Comparison of ENCODE assay signal across 9 mouse cellular contexts in the genomic region with DNA sequence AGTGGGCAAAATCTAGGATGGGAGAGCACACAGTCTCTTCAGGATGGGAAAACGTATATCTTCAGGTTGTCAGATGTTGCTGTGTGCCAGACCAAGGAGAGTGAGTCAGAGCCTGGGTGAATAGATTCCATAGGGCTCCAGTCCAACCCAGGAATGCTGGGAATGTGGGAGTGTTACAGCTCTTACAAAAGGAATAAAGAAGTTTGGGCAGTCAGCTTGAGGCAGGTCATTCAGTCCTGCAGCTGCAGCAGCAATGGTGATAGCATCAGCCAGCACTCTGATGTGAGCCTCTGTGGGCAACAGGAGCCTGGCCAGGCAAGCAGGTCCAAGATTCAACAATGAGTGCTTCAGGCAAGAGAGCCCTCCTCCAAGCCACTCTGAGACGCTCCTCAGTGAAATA.
DNase-seq lines count a peak whose midpoint lies in the region; ATAC-seq and TF ChIP-seq lines count a peak whose summit lies in the region.
"Had no signal": no experiment of that assay in that cellular context is flagged by ENCODE, and none has a peak within 500 bp of the region (broad histone marks: within the 10 kb centered on the region; RNA-seq: fewer than 3 reads in every experiment).

No protein-coding gene starts in this region.

- no peaks in the 10 kb centered on the region for H3K27me3 ChIP-seq in midbrain, embryonic 10.5 days (ENCODE audit: low read depth, poor library complexity, severe bottlenecking)
- H3K27me3 ChIP-seq in midbrain, postnatal 0 days (ENCODE audit: insufficient read depth, low read length), result no peaks in the 10 kb centered on the region
- no peaks in the 10 kb centered on the region for H3K27me3 ChIP-seq in kidney, embryonic 15.5 days
- H3K27me3 ChIP-seq in liver, embryonic 12.5 days (replicated peaks), result no peaks in the 10 kb centered on the region
- H3K27me3 ChIP-seq: midbrain, embryonic 12.5 days had no signal

- H3K27ac ChIP-seq in midbrain, embryonic 10.5 days (replicated peaks), result 0 out of 2 replicates have a peak overlapping the region, but pooled peaks have one; percentile 17
- no peak overlapping the region for H3K27ac ChIP-seq in midbrain, postnatal 0 days (ENCODE audit: low read depth, low read length)
- peak overlapping the region; percentile 34; the same call in 1 of the 2 replicates for H3K27ac ChIP-seq in kidney, embryonic 15.5 days
- no peak overlapping the region for H3K27ac ChIP-seq in liver, embryonic 12.5 days
- H3K27ac ChIP-seq: midbrain, embryonic 12.5 days had no signal

- DNase-seq in midbrain, embryonic 10.5 days (ENCODE audit: low spot score), result peak; percentile 19
- no peak for DNase-seq in midbrain, postnatal 0 days (ENCODE audit: low spot score)
- DNase-seq in embryo, embryonic 10.5 days (ENCODE audit: low spot score), result peak; percentile 18
- peak; percentile 9 for DNase-seq in ovary, postnatal 36 days (ENCODE audit: low spot score)
- DNase-seq in cerebellum, postnatal 36 days, result no peak
- no peak for DNase-seq in left cerebral cortex, postnatal 4 days

- H3K9me3 ChIP-seq in midbrain, embryonic 10.5 days (replicated peaks), result no peaks in the 10 kb centered on the region
- H3K9me3 ChIP-seq in midbrain, postnatal 0 days (ENCODE audit: low read length), result no peaks in the 10 kb centered on the region
- H3K9me3 ChIP-seq in kidney, embryonic 15.5 days (replicated peaks), result no peaks in the 10 kb centered on the region
- no peaks in the 10 kb centered on the region for H3K9me3 ChIP-seq in liver, embryonic 12.5 days (replicated peaks)
- H3K9me3 ChIP-seq: midbrain, embryonic 12.5 days had no signal

- ATAC-seq in midbrain, postnatal 0 days (ENCODE audit: low FRiP score), result no peak
- ATAC-seq in kidney, embryonic 15.5 days (replicated peaks; ENCODE audit: low FRiP score), result peak; percentile 54; the same call in 1 of the 2 replicates
- ATAC-seq in liver, embryonic 12.5 days, result no peak

- H3K4me2 ChIP-seq in midbrain, postnatal 0 days (ENCODE audit: low read depth, low read length, poor library complexity, severe bottlenecking), result no peak overlapping the region
- no peak overlapping the region for H3K4me2 ChIP-seq in kidney, embryonic 15.5 days
- H3K4me2 ChIP-seq in liver, embryonic 12.5 days, result no peak overlapping the region
- H3K4me2 ChIP-seq: midbrain, embryonic 12.5 days had no signal

- 38% methylated on average over 2 of the region's 2 CpGs for WGBS in midbrain, embryonic 10.5 days
- 45% methylated on average over 2 of the region's 2 CpGs for WGBS in midbrain, postnatal 0 days
- WGBS in kidney, embryonic 15.5 days, result 60% methylated on average over 2 of the region's 2 CpGs
- 48% methylated on average over 2 of the region's 2 CpGs for WGBS in liver, embryonic 12.5 days (ENCODE audit: insufficient replicate concordance)

- H3K36me3 ChIP-seq in midbrain, embryonic 10.5 days, result no peaks in the 10 kb centered on the region
- H3K36me3 ChIP-seq in midbrain, postnatal 0 days (ENCODE audit: insufficient read depth, low read length), result no peaks in the 10 kb centered on the region
- H3K36me3 ChIP-seq in kidney, embryonic 15.5 days, result no peaks in the 10 kb centered on the region
- H3K36me3 ChIP-seq in liver, embryonic 12.5 days, result no peaks in the 10 kb centered on the region
- H3K36me3 ChIP-seq: midbrain, embryonic 12.5 days had no signal

- no peak overlapping the region for H3K4me3 ChIP-seq in midbrain, embryonic 10.5 days
- no peak overlapping the region for H3K4me3 ChIP-seq in midbrain, postnatal 0 days (ENCODE audit: low read depth, low read length)
- no peak overlapping the region for H3K4me3 ChIP-seq in kidney, embryonic 15.5 days (replicated peaks)
- H3K4me3 ChIP-seq in liver, embryonic 12.5 days, result no peak overlapping the region
- H3K4me3 ChIP-seq: midbrain, embryonic 12.5 days had no signal

- no peak for TF ChIP-seq CTCF in midbrain, postnatal 0 days (IDR thresholded peaks at IDR 0.05)

- intact Hi-C loops in left cerebral cortex, postnatal 4 days (cut with DNase I), result no loop called here

- H3K9ac ChIP-seq in midbrain, postnatal 0 days (replicated peaks; ENCODE audit: low read length, poor library complexity, severe bottlenecking), result no peak overlapping the region
- no peak overlapping the region for H3K9ac ChIP-seq in kidney, embryonic 15.5 days
- no peak overlapping the region for H3K9ac ChIP-seq in liver, embryonic 12.5 days
- H3K9ac ChIP-seq: midbrain, embryonic 12.5 days had no signal

- peaks cover 9% of the 10 kb centered on the region for H3K4me1 ChIP-seq in midbrain, embryonic 10.5 days
- H3K4me1 ChIP-seq in midbrain, postnatal 0 days (ENCODE audit: insufficient read depth, low read length), result no peaks in the 10 kb centered on the region
- H3K4me1 ChIP-seq in kidney, embryonic 15.5 days, result peaks cover 9% of the 10 kb centered on the region
- no peaks in the 10 kb centered on the region for H3K4me1 ChIP-seq in liver, embryonic 12.5 days

Comparison
In these comparisons a context has a peak if more than half of its experiments do, and no peak if none do; other contexts are left out.
1. DNase-seq: peak in midbrain, embryonic 10.5 days (single experiment), embryo, embryonic 10.5 days (single experiment) and ovary, postnatal 36 days (single experiment); none in midbrain, postnatal 0 days (single experiment), cerebellum, postnatal 36 days (0 of 2) and left cerebral cortex, postnatal 4 days (single experiment).
2. H3K27ac ChIP-seq: peak in midbrain, embryonic 10.5 days (single experiment) and kidney, embryonic 15.5 days (single experiment); none in midbrain, postnatal 0 days (single experiment) and liver, embryonic 12.5 days (single experiment).